Mouse (Mus musculus) CD4-positive, CD25-positive, alpha-beta regulatory T cell (primary cell): ENCODE data around the gene Gars. TPM values are rescaled to one million over a fixed set of nuclear protein-coding genes. Genes with fewer than 3 reads are reported as not detected.

Experiments used
- polyA plus RNA-seq: library from polyadenylated mRNA; unstranded; fragments of 100-300 nt; shearing (Covaris generic); gene quantifications from one replicate; pipeline ENCODE4 v1.2.1, GENCODE M21; 2017

Gars gene
- polyA plus RNA-seq, result 102 TPM

GRCm38 (mm10) chr6:55037799-55038670 lies at the start of gene Gars:
Gars (plus strand) TSS chr6:55038007.

GRCm38 (mm10) chr6:54992734-54993260 lies 45.0 kb upstream of the Gars start, which contains the start of gene Ggct:
Ggct (minus strand) TSS chr6:54992950.

Other genes with a start within 250 kb of the Gars start
- 152 TPM for gene Znrf2, start 221.1 kb upstream of the Gars start, polyA plus RNA-seq
- gene Nod1, start 65.4 kb upstream of the Gars start, polyA plus RNA-seq, result 64.8 TPM
- 32.1 TPM for gene Ggct, start 45.1 kb upstream of the Gars start, polyA plus RNA-seq
- 0.11 TPM for gene Crhr2, start 95.0 kb downstream of the Gars start, polyA plus RNA-seq
- not detected for gene Inmt, start 137.0 kb downstream of the Gars start, polyA plus RNA-seq
- gene Mindy4, start 165.4 kb downstream of the Gars start, polyA plus RNA-seq, result 0.12 TPM